Mouse (Mus musculus) intestine, embryonic 15.5 days (tissue): ENCODE measurements around the gene Sh3gl2. TPM values are rescaled to one million over a fixed set of nuclear protein-coding genes. Genes with fewer than 3 reads are reported as not detected.

Experiments
- ATAC-seq: fragments of 200-750 bp; cut with Nextera tagmentation; 2 replicates; pipeline ENCODE4 v1.8.0; 2017; ENCODE audit warnings: moderate TSS enrichment, moderate library complexity
- H3K27ac ChIP-seq: fragments of 300-500 bp; sonication (generic); 2 replicates; pipeline ENCODE4 v1.5.1; 2015; ENCODE audit warnings: mild to moderate bottlenecking, inconsistent platforms
- H3K27me3 ChIP-seq: fragments of 300-500 bp; sonication (generic); replicated peaks from 2 replicates; pipeline ENCODE4 v1.6.1; 2015; ENCODE audit warnings: inconsistent platforms
- H3K36me3 ChIP-seq: fragments of 300-500 bp; sonication (generic); 2 replicates; pipeline ENCODE4 v1.6.1; 2015; ENCODE audit warnings: inconsistent platforms
- H3K4me1 ChIP-seq: fragments of 300-500 bp; sonication (generic); replicated peaks from 2 replicates; pipeline ENCODE4 v1.6.1; 2015; ENCODE audit warnings: inconsistent platforms
- H3K4me2 ChIP-seq: fragments of 300-500 bp; sonication (generic); replicated peaks from 2 replicates; pipeline ENCODE4 v1.6.1; 2015; ENCODE audit warnings: mild to moderate bottlenecking, inconsistent platforms
- H3K4me3 ChIP-seq: fragments of 300-500 bp; sonication (generic); replicated peaks from 2 replicates; pipeline ENCODE4 v1.5.1; 2015; ENCODE audit warnings: inconsistent platforms
- H3K9ac ChIP-seq: fragments of 300-500 bp; sonication (generic); 2 replicates; pipeline ENCODE4 v1.6.1; 2015; ENCODE audit warnings: inconsistent platforms
- H3K9me3 ChIP-seq: fragments of 300-500 bp; sonication (generic); 2 replicates; pipeline ENCODE4 v1.6.1; 2016; ENCODE audit warnings: inconsistent platforms
- WGBS: fragments of 180-500 bp; shearing (Covaris S2); methylation state at CpG from one replicate; pipeline ENCODE4 v1.1.7; 2015; 5-methylcytosine and 5-hydroxymethylcytosine counted together
- polyA plus RNA-seq: library from polyadenylated mRNA; unstranded; fragments of >200 nt; fragmentation: Nextera tagmentation; extraction: Ambion mirVana; gene quantifications from 2 replicates; pipeline ENCODE4 v1.2.1, GENCODE M21; 2015

Gene Sh3gl2
- polyA plus RNA-seq, 1 experiment from 2014 or later = 18.4 TPM

DNA sequence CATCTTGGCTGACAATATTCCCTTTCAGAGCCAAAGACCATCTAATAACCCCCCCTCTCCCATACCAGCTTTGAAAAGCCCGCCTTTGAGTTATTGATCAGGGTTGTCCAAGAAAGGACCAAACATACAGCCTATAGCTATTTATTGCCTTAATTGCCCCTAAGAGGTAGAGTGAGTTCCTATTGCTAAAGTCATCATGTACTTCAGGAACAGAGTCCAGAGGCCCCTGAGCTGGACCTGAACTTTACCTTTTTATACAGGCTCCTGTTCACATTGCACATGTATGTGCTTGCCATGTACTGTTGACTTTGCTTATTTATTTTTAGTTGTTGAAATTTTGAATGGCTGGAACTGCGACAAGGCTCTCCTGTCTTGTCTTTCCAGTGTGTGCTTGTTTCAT is 37.6 kb downstream of the Sh3gl2 start:
- Histone ChIP-seq H3K27ac (no peak overlapping the region), H3K4me2 (no peak overlapping the region), H3K9ac (no peak overlapping the region), H3K27me3 (no peaks in the 10 kb centered on the region), H3K4me1 (no peaks in the 10 kb centered on the region), H3K4me3 (no peak overlapping the region), H3K36me3 (no peaks in the 10 kb centered on the region), H3K9me3 (no peaks in the 10 kb centered on the region)
- WGBS = 75% methylated on average over 2 of the region's 2 CpGs
- peak; percentile 47; the same call in 1 of the 2 replicates for ATAC-seq

DNA sequence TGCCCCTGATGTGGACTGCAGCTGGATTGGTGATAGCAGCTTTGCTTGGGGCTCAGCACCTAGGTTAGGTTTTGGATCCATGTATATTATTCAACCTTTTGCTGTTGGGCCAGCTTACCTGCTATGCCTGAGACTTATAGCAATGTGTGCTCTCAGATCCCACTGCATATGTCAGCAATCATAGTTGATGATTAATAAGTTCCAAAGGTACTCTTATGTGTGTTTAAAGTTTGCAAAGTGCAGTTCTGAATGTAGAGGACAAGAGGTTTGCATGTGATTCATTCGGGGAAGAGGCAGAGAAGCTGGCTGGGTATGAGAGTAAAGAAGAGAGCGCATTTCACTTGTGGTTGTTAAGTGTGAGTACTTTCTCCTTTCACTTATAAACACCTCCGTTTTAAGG is 43.7 kb downstream of the Sh3gl2 start:
- 58% methylated on average over 3 of the region's 3 CpGs for WGBS
- 0 out of 2 replicates have a peak, but pooled peaks cover 3% of the 10 kb centered on the region for H3K4me1 ChIP-seq
- H3K27ac ChIP-seq = no peak overlapping the region
- H3K27me3 ChIP-seq = no peaks in the 10 kb centered on the region
- H3K4me2 ChIP-seq = no peak overlapping the region
- peak; percentile 76 for ATAC-seq
- H3K9me3 ChIP-seq = no peaks in the 10 kb centered on the region
- no peak overlapping the region for H3K4me3 ChIP-seq
- H3K9ac ChIP-seq = no peak overlapping the region
- H3K36me3 ChIP-seq = no peaks in the 10 kb centered on the region

DNA sequence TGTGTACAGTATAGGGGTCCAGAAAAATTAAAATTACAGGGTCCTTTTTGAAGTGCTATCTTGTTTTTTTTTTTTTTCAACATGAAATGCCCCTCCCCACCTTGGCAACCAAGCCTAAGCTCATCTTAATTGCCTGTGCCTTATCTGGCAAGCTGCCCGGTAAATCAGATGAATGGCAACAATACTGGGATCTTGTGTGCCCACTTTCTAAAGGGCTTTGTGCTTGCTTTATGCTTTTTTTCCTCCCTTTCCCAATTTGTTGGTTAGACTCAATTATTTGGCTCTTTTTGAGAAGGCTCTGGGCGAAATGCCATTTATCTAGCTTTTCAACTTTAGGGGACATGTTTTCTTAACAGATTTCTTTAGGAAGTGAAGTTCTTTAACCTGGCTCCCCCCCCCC is 45.3 kb downstream of the Sh3gl2 start:
- no peak overlapping the region for H3K4me3 ChIP-seq
- H3K27ac ChIP-seq = no peak overlapping the region
- ATAC-seq = no peak
- WGBS = 52% methylated on average over 2 of the region's 2 CpGs
- no peaks in the 10 kb centered on the region for H3K36me3 ChIP-seq
- 0 out of 2 replicates have a peak, but pooled peaks cover 3% of the 10 kb centered on the region for H3K4me1 ChIP-seq
- H3K27me3 ChIP-seq = no peaks in the 10 kb centered on the region
- no peak overlapping the region for H3K4me2 ChIP-seq
- H3K9ac ChIP-seq = no peak overlapping the region
- H3K9me3 ChIP-seq = no peaks in the 10 kb centered on the region

DNA sequence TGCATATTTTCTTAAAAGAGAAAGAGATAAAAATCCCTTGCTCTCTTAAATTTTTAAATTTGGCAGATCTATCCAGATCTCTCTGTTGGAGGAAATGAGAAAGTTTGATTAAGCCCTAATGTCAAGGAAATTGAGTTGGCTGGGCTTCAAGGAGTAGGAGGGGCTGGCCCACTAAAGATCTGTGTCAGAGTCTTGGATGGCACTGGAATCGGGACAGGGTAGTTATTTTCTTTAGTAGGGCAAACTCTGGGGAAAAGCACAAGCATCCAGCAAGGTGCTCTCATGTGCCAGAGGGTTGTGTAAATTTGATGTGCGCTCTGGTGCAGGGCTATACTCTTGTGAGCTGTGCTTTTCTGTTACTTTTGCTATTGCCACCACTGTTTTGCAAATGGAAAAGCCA is 45.9 kb downstream of the Sh3gl2 start:
- Histone ChIP-seq H3K27me3 (no peaks in the 10 kb centered on the region), H3K9me3 (no peaks in the 10 kb centered on the region), H3K36me3 (no peaks in the 10 kb centered on the region), H3K4me2 (no peak overlapping the region), H3K4me3 (no peak overlapping the region), H3K27ac (no peak overlapping the region), H3K9ac (no peak overlapping the region), H3K4me1 (0 out of 2 replicates have a peak, but pooled peaks cover 3% of the 10 kb centered on the region)
- ATAC-seq = no peak
- 79% methylated on average over 2 of the region's 2 CpGs for WGBS

DNA sequence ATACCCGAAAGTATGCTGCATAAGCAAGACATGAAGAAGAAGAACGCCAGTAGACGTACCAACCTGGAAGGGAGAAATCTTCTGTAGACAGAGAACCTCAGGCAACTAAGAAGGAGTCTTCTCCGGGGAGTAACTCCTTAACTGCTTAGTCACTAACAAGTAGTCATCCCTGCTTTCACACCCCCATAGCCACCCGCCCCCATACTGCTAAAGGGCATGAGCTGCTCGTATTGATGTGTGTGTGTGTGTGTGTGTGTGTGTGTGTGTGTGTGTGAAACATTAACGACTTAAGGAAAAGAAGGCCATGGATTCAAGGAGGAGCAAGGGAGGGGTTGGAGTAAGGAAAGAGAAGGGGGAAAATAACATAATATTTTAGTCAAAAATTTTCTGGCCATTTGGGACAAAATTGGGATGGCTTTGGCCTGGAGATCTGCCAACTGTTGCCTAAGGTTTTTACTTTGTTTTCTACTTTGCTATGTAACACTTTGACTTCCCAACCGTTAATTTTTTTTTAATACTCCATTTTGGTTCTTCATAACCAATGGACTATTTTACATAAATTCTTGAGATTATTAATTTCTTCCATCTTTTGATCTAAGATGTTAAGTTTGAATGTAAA is 51.0 kb downstream of the Sh3gl2 start:
- H3K4me1 ChIP-seq = no peaks in the 10 kb centered on the region
- H3K27me3 ChIP-seq = no peaks in the 10 kb centered on the region
- ATAC-seq = no peak
- 84% methylated on average over 8 of the region's 8 CpGs for WGBS
- no peak overlapping the region for H3K27ac ChIP-seq
- no peaks in the 10 kb centered on the region for H3K9me3 ChIP-seq
- H3K9ac ChIP-seq = no peak overlapping the region
- no peaks in the 10 kb centered on the region for H3K36me3 ChIP-seq
- H3K4me2 ChIP-seq = no peak overlapping the region
- H3K4me3 ChIP-seq = no peak overlapping the region

DNA sequence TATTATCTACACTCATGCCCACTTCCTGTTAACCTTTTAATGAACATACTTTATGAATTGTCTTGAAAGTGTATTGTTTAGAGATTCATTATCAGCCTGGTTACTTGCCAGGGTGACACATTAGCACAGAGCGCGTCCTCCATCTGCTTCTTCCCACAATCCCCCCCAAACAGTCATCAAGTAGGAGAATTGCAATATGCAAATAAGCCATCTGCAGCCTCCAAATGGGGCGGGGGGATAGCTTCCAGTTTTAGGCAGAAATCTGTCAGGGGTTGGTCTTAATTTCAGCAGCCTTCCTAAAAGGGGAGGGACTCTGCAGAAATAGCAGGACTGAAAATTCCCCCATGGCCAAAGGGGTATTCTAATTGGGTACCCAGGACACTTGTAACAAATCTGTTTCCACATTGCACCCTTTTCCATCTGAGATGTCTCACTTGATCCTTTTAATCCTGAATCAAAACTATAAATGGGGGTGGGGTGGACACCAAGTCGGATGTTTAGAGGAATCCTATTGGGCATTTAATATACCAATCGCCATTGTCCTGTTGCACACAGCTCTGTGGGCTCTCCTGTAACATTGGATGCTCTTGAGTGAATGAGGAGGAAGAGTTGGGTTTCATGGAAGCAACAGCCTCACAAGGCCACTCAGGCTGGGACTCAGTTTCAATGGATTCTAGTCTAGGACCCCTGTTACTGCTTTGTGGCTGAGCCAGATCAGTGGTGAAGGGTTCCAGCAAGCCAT is 51.7 kb downstream of the Sh3gl2 start:
- no peaks in the 10 kb centered on the region for H3K36me3 ChIP-seq
- no peaks in the 10 kb centered on the region for H3K4me1 ChIP-seq
- no peaks in the 10 kb centered on the region for H3K27me3 ChIP-seq
- no peak overlapping the region for H3K4me3 ChIP-seq
- ATAC-seq = no peak
- H3K9me3 ChIP-seq = no peaks in the 10 kb centered on the region
- no peak overlapping the region for H3K27ac ChIP-seq
- no peak overlapping the region for H3K4me2 ChIP-seq
- 87% methylated on average over 5 of the region's 5 CpGs for WGBS
- no peak overlapping the region for H3K9ac ChIP-seq

DNA sequence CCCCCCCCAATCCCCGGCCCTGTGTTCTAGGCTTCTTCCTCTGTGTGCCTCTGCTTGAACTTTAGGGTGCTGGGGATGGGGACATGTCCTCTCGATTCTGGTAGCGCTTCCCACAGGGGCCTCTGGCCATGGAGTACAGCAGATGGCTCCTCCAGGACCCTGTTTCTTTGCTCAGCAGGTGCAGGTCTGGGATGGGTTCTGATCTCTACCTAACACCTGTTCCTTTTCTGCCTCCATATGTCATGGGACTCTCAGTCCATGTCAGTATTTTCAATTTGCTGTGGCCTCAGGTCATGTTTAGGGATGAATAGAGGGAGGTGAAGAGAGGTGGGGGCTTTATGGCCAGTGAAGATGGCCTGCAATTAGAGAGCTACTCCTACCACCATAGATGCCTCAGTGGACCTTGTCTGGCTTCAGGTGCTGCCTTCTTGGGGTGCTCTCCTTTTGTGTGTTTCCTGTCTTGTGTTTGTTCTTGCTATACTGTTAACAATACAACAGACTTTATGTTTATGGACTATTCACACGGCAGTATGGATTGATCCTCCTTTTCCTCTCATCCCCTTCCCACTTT is 52.9 kb downstream of the Sh3gl2 start:
- Histone ChIP-seq H3K4me3 (no peak overlapping the region), H3K27me3 (no peaks in the 10 kb centered on the region), H3K9ac (no peak overlapping the region), H3K27ac (no peak overlapping the region), H3K9me3 (no peaks in the 10 kb centered on the region), H3K4me1 (no peaks in the 10 kb centered on the region), H3K36me3 (no peaks in the 10 kb centered on the region), H3K4me2 (no peak overlapping the region)
- WGBS = 86% methylated on average over 4 of the region's 4 CpGs
- no peak for ATAC-seq

DNA sequence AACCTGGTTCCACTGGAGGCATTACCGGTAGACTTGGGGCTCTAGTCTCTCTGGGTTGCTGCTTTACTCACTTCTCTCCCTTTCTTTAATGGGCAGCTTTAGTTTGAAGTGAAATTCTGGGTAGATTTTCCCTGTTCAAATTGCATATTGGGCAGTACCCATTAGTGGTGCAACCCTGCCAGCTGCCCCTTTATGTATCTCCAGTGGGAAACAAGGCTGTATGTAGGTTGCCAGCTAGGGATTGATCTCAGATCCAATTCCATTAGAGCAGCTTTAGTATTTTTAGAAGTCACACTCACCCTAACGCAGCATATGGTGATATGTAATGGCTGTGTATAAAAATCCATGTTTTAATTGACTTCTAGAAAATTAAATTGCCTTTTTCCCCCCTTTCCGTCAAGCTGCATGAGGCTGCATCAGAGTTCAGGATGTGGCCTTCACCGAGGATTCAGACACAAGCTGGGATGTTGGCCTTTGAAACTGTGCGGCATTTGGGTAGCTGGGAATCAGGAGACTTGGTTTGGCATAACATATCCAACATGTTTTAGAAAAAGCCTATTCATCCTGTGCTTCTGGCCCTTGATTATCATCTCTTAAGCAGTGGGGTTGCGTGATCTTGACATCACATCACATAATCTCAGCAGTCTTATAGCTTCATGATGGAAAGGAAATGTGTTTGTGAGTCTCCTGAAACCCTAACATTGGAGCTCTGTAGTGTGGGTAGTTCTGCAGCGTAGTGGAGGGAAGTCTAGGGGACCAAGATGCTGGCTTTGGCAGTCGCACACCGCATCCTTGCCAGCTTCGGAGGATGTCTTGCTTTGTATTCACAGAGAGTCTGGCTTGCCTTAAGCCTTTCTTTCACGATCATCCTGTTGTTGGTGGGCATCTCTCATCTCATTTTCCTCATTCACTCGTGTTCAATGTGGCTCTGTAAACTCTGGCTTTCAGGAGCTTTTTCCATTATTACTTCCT is 56.0 kb downstream of the Sh3gl2 start:
- Histone ChIP-seq H3K9ac (no peak overlapping the region), H3K4me1 (no peaks in the 10 kb centered on the region), H3K9me3 (no peaks in the 10 kb centered on the region), H3K4me2 (no peak overlapping the region), H3K4me3 (no peak overlapping the region), H3K27ac (no peak overlapping the region), H3K27me3 (no peaks in the 10 kb centered on the region), H3K36me3 (no peaks in the 10 kb centered on the region)
- WGBS = 93% methylated on average over 12 of the region's 12 CpGs
- no peak for ATAC-seq

DNA sequence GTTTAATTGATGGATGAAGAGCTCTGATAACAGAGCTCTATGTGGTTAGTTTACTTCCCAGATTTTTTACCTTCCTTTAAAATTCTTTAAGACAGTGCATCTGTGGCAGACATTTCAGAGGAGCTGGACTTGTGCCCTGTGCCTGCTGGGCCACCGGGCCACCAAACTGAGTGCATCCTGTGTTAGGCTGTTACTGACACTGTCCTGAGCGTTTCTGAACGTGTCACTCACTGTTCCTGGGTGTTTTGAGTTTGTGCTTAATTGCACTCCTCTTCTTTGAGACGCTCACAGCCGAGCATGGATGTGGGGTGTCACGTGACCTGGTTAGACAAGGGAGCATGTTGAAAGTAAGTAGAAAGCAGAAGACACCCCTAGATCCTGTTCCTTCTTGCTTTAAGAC is 57.2 kb downstream of the Sh3gl2 start:
- no peaks in the 10 kb centered on the region for H3K36me3 ChIP-seq
- no peaks in the 10 kb centered on the region for H3K27me3 ChIP-seq
- no peak overlapping the region for H3K27ac ChIP-seq
- no peaks in the 10 kb centered on the region for H3K9me3 ChIP-seq
- no peak overlapping the region for H3K9ac ChIP-seq
- H3K4me1 ChIP-seq = no peaks in the 10 kb centered on the region
- H3K4me3 ChIP-seq = no peak overlapping the region
- no peak for ATAC-seq
- WGBS = 73% methylated on average over 6 of the region's 6 CpGs
- no peak overlapping the region for H3K4me2 ChIP-seq

DNA sequence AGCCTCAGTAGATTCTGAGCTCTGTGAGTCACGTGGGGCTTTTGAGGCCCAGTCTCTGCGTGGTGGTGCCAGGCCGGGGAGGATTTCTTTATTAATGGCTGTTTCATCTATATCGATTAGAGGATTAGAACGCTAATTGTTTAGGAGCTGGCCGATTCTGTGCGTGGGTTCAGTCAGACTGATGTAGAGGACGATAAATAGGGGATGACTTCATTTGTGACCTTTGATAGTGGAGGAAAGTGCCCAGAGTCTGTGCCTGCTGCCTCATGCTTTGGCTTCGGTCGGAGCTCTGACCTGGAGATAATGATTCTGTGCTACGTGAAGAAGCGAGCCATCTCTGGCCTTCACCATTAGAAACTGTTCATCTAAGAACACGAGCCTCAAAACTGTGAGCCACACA is 57.7 kb downstream of the Sh3gl2 start:
- Histone ChIP-seq H3K4me2 (no peak overlapping the region), H3K36me3 (no peaks in the 10 kb centered on the region), H3K4me1 (no peaks in the 10 kb centered on the region), H3K9ac (no peak overlapping the region), H3K9me3 (no peaks in the 10 kb centered on the region), H3K4me3 (no peak overlapping the region), H3K27me3 (no peaks in the 10 kb centered on the region), H3K27ac (no peak overlapping the region)
- ATAC-seq = no peak
- 84% methylated on average over 13 of the region's 13 CpGs for WGBS

DNA sequence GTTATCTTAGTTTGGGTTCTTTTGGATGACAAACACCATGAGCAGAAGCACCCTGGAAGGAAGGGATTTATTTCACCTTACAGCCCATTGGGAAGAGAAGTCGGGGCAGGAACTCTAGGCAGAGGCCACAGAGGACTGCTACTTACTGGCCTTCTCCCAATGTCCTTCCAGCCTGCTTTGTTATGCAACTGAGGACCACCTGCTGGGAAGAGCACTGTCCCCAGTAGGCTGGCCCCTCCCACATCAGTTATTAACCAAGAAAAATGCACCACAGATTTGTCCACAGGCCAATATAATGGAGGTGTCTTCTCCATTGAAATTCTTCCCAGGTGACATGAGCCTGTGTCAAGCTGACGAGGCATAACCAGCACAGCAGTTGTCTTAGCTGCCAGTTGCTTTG is 62.5 kb downstream of the Sh3gl2 start:
- WGBS = 80% methylated on average over 2 of the region's 2 CpGs
- Histone ChIP-seq H3K27ac (no peak overlapping the region), H3K4me2 (no peak overlapping the region), H3K9me3 (no peaks in the 10 kb centered on the region), H3K4me1 (no peaks in the 10 kb centered on the region), H3K27me3 (no peaks in the 10 kb centered on the region), H3K36me3 (no peaks in the 10 kb centered on the region), H3K4me3 (no peak overlapping the region), H3K9ac (no peak overlapping the region)
- no peak for ATAC-seq

DNA sequence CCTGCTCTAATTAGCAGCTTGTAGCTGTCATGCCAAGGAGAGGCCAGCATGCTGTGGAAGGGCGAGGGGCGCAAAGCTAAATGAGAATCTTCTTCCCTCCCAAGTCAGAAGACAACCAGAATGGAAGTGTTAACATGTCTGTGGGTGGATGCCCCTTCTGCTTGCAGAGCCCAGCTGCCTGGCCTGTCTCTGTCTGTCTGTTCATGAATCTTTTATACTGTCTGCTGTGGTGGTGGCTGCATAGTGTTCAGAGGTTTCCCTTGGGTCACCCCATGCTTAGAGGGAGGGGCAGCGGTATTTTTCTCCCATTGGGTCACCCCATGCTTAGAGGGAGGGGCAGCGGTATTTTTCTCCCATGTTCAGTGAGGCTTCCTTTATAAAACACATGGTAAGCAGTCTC is 68.0 kb downstream of the Sh3gl2 start:
- Histone ChIP-seq H3K27ac (no peak overlapping the region), H3K4me3 (no peak overlapping the region), H3K4me2 (no peak overlapping the region), H3K36me3 (no peaks in the 10 kb centered on the region), H3K9ac (no peak overlapping the region), H3K27me3 (no peaks in the 10 kb centered on the region), H3K4me1 (no peaks in the 10 kb centered on the region), H3K9me3 (no peaks in the 10 kb centered on the region)
- WGBS = 84% methylated on average over 4 of the region's 4 CpGs
- no peak for ATAC-seq
